Mouse (Mus musculus): Measurements from ENCODE around the gene Nudt15.

GRCm38 (mm10) chr14:73494122-73494521, 53.9 kb downstream of the Nudt15 start:
- TF ChIP-seq TAL1 (IDR thresholded peaks at IDR 0.05; ENCODE audit: low read length) = no peak
- TF ChIP-seq GATA1 (IDR thresholded peaks at IDR 0.05; ENCODE audit: low read length) = no peak

Measured in erythroblast, embryonic 14.5 days (primary cell).